Mouse (Mus musculus): ENCODE data around the gene Pde8b. TPM values are rescaled to one million over a fixed set of nuclear protein-coding genes. Genes with fewer than 3 reads are reported as not detected.

Gene Pde8b
- polyA plus RNA-seq, 1 experiment from 2014 or later = 6.9 TPM

GRCm38 (mm10) chr13:95202151-95202758 is 47.9 kb downstream of the Pde8b start:
- no peaks in the 10 kb centered on the region for H3K36me3 ChIP-seq (ENCODE audit: control insufficient read depth, insufficient read depth, low read length)
- H3K4me1 ChIP-seq (replicated peaks; ENCODE audit: control insufficient read depth, insufficient read depth, low read length) = no peaks in the 10 kb centered on the region
- 91% methylated on average over 3 of the region's 3 CpGs for whole genome bisulfite sequencing
- no peaks in the 10 kb centered on the region for H3K9me3 ChIP-seq (ENCODE audit: control insufficient read depth, low read length)
- no peak overlapping the region for H3K4me3 ChIP-seq (ENCODE audit: low read depth, low read length)
- H3K4me2 ChIP-seq (ENCODE audit: low read length) = no peak overlapping the region
- H3K9ac ChIP-seq (ENCODE audit: low read length) = no peak overlapping the region
- no peak for DNase-seq (ENCODE audit: low spot score)
- H3K27ac ChIP-seq (ENCODE audit: low read depth) = no peak overlapping the region
- no peaks in the 10 kb centered on the region for H3K27me3 ChIP-seq (replicated peaks; ENCODE audit: control insufficient read depth, insufficient read depth, low read length)
- ATAC-seq (replicated peaks; ENCODE audit: low FRiP score, low TSS enrichment, low read depth) = no peak

GRCm38 (mm10) chr13:95200817-95201216 is 49.3 kb downstream of the Pde8b start:
- H3K36me3 ChIP-seq (ENCODE audit: control insufficient read depth, insufficient read depth, low read length) = no peaks in the 10 kb centered on the region
- DNase-seq (ENCODE audit: low spot score) (no peak), ATAC-seq (replicated peaks; ENCODE audit: low FRiP score, low TSS enrichment, low read depth) (no peak)
- H3K9me3 ChIP-seq (ENCODE audit: control insufficient read depth, low read length) = no peaks in the 10 kb centered on the region
- H3K9ac ChIP-seq (ENCODE audit: low read length) = no peak overlapping the region
- H3K4me3 ChIP-seq (ENCODE audit: low read depth, low read length) = no peak overlapping the region
- H3K27ac ChIP-seq (ENCODE audit: low read depth) = no peak overlapping the region
- H3K27me3 ChIP-seq (replicated peaks; ENCODE audit: control insufficient read depth, insufficient read depth, low read length) = no peaks in the 10 kb centered on the region
- H3K4me1 ChIP-seq (replicated peaks; ENCODE audit: control insufficient read depth, insufficient read depth, low read length) = no peaks in the 10 kb centered on the region
- WGBS = 51% methylated on average over 8 of the region's 8 CpGs
- H3K4me2 ChIP-seq (ENCODE audit: low read length) = no peak overlapping the region

- ATAC-seq (replicated peaks; ENCODE audit: low FRiP score, low TSS enrichment, low read depth) = no peak
- Histone ChIP-seq H3K4me1 (replicated peaks; ENCODE audit: control insufficient read depth, insufficient read depth, low read length) (no peaks in the 10 kb centered on the region), H3K9me3 (ENCODE audit: control insufficient read depth, low read length) (no peaks in the 10 kb centered on the region), H3K27me3 (replicated peaks; ENCODE audit: control insufficient read depth, insufficient read depth, low read length) (no peaks in the 10 kb centered on the region), H3K27ac (ENCODE audit: low read depth) (no peak overlapping the region), H3K4me3 (ENCODE audit: low read depth, low read length) (no peak overlapping the region), H3K9ac (ENCODE audit: low read length) (no peak overlapping the region), H3K36me3 (ENCODE audit: control insufficient read depth, insufficient read depth, low read length) (no peaks in the 10 kb centered on the region), H3K4me2 (ENCODE audit: low read length) (no peak overlapping the region)
- DNase-seq (ENCODE audit: low spot score) = no peak
These were observed 50.1 kb downstream of the Pde8b start for GRCm38 (mm10) chr13:95200036-95200435.

- Histone ChIP-seq H3K4me3 (ENCODE audit: low read depth, low read length) (no peak overlapping the region), H3K27ac (ENCODE audit: low read depth) (no peak overlapping the region), H3K9ac (ENCODE audit: low read length) (no peak overlapping the region), H3K4me2 (ENCODE audit: low read length) (no peak overlapping the region), H3K4me1 (replicated peaks; ENCODE audit: control insufficient read depth, insufficient read depth, low read length) (no peaks in the 10 kb centered on the region), H3K27me3 (replicated peaks; ENCODE audit: control insufficient read depth, insufficient read depth, low read length) (no peaks in the 10 kb centered on the region), H3K36me3 (ENCODE audit: control insufficient read depth, insufficient read depth, low read length) (no peaks in the 10 kb centered on the region), H3K9me3 (ENCODE audit: control insufficient read depth, low read length) (no peaks in the 10 kb centered on the region)
- 71% methylated on average over 7 of the region's 7 CpGs for WGBS
- DNase-seq (ENCODE audit: low spot score) = no peak
- ATAC-seq (replicated peaks; ENCODE audit: low FRiP score, low TSS enrichment, low read depth) = no peak
These were observed 53.9 kb downstream of the Pde8b start for GRCm38 (mm10) chr13:95196106-95196705.

- H3K4me2 ChIP-seq (ENCODE audit: low read length) = no peak overlapping the region
- no peaks in the 10 kb centered on the region for H3K27me3 ChIP-seq (replicated peaks; ENCODE audit: control insufficient read depth, insufficient read depth, low read length)
- H3K36me3 ChIP-seq (ENCODE audit: control insufficient read depth, insufficient read depth, low read length) = no peaks in the 10 kb centered on the region
- H3K27ac ChIP-seq (ENCODE audit: low read depth) = no peak overlapping the region
- H3K9ac ChIP-seq (ENCODE audit: low read length) = no peak overlapping the region
- no peak overlapping the region for H3K4me3 ChIP-seq (ENCODE audit: low read depth, low read length)
- 44% methylated on average over 5 of the region's 5 CpGs for WGBS
- no peaks in the 10 kb centered on the region for H3K4me1 ChIP-seq (replicated peaks; ENCODE audit: control insufficient read depth, insufficient read depth, low read length)
- DNase-seq (ENCODE audit: low spot score) (no peak), ATAC-seq (replicated peaks; ENCODE audit: low FRiP score, low TSS enrichment, low read depth) (no peak)
- H3K9me3 ChIP-seq (ENCODE audit: control insufficient read depth, low read length) = no peaks in the 10 kb centered on the region
These were observed 58.2 kb downstream of the Pde8b start for GRCm38 (mm10) chr13:95191951-95192350.

GRCm38 (mm10) chr13:95189111-95189510 is 61.0 kb downstream of the Pde8b start:
- 85% methylated on average over 2 of the region's 2 CpGs for WGBS

GRCm38 (mm10) chr13:95187153-95187665 is 62.9 kb downstream of the Pde8b start:
- H3K9me3 ChIP-seq (ENCODE audit: control insufficient read depth, low read length) = no peaks in the 10 kb centered on the region
- 86% methylated on average over 5 of the region's 5 CpGs for WGBS
- no peak overlapping the region for H3K27ac ChIP-seq (ENCODE audit: low read depth)
- no peak overlapping the region for H3K9ac ChIP-seq (ENCODE audit: low read length)
- no peaks in the 10 kb centered on the region for H3K27me3 ChIP-seq (replicated peaks; ENCODE audit: control insufficient read depth, insufficient read depth, low read length)
- DNase-seq (ENCODE audit: low spot score) = no peak
- H3K4me1 ChIP-seq (replicated peaks; ENCODE audit: control insufficient read depth, insufficient read depth, low read length) = no peaks in the 10 kb centered on the region; the same call in 1 of the 2 replicates
- no peak for ATAC-seq (replicated peaks; ENCODE audit: low FRiP score, low TSS enrichment, low read depth)
- no peak overlapping the region for H3K4me3 ChIP-seq (ENCODE audit: low read depth, low read length)
- H3K36me3 ChIP-seq (ENCODE audit: control insufficient read depth, insufficient read depth, low read length) = no peaks in the 10 kb centered on the region
- H3K4me2 ChIP-seq (ENCODE audit: low read length) = no peak overlapping the region

More at GRCm38 (mm10) chr13:95189111-95189510, 61.0 kb downstream of the Pde8b start:
- Histone ChIP-seq H3K9ac (ENCODE audit: low read length) (no peak overlapping the region), H3K9me3 (ENCODE audit: control insufficient read depth, low read length) (no peaks in the 10 kb centered on the region), H3K27me3 (replicated peaks; ENCODE audit: control insufficient read depth, insufficient read depth, low read length) (no peaks in the 10 kb centered on the region), H3K36me3 (ENCODE audit: control insufficient read depth, insufficient read depth, low read length) (no peaks in the 10 kb centered on the region), H3K4me1 (replicated peaks; ENCODE audit: control insufficient read depth, insufficient read depth, low read length) (no peaks in the 10 kb centered on the region; the same call in 1 of the 2 replicates), H3K4me3 (ENCODE audit: low read depth, low read length) (no peak overlapping the region), H3K4me2 (ENCODE audit: low read length) (no peak overlapping the region), H3K27ac (ENCODE audit: low read depth) (no peak overlapping the region)
- DNase-seq (ENCODE audit: low spot score) = no peak
- ATAC-seq (replicated peaks; ENCODE audit: low FRiP score, low TSS enrichment, low read depth) = no peak

- H3K4me2 ChIP-seq (ENCODE audit: low read length) = no peak overlapping the region
- H3K4me3 ChIP-seq (ENCODE audit: low read depth, low read length) = no peak overlapping the region
- no peaks in the 10 kb centered on the region for H3K9me3 ChIP-seq (ENCODE audit: control insufficient read depth, low read length)
- H3K9ac ChIP-seq (ENCODE audit: low read length) = no peak overlapping the region
- 31% methylated on average over 4 of the region's 4 CpGs for WGBS
- H3K36me3 ChIP-seq (ENCODE audit: control insufficient read depth, insufficient read depth, low read length) = no peaks in the 10 kb centered on the region
- H3K27me3 ChIP-seq (replicated peaks; ENCODE audit: control insufficient read depth, insufficient read depth, low read length) = no peaks in the 10 kb centered on the region
- no peak for ATAC-seq (replicated peaks; ENCODE audit: low FRiP score, low TSS enrichment, low read depth)
- no peak for DNase-seq (ENCODE audit: low spot score)
- H3K27ac ChIP-seq (ENCODE audit: low read depth) = no peak overlapping the region
- no peaks in the 10 kb centered on the region; the same call in 1 of the 2 replicates for H3K4me1 ChIP-seq (replicated peaks; ENCODE audit: control insufficient read depth, insufficient read depth, low read length)
These were observed 63.4 kb downstream of the Pde8b start for GRCm38 (mm10) chr13:95186741-95187035.
